Mouse (Mus musculus) G1E (cell line): ENCODE measurements at regions not wholly inside any gene's neighbourhood (a gene's known extent, or its start where the extent isn't known, plus 50 kb on each side); places are given as distances from the start of the nearest gene placed in this dataset.
"Not testable (repeated sequence)": the region's sequence is repeated elsewhere in the genome, so short reads cannot be mapped to it uniquely, and the experiment has no call there.

Experiments used
- CTCF ChIP-seq: IDR thresholded peaks from 2 replicates; pipeline ENCODE4 v1.5.1; 2012; ENCODE audit warnings: low read depth, low read length, inconsistent platforms, mixed read lengths
- GATA1 ChIP-seq: IDR thresholded peaks from 2 replicates; pipeline ENCODE4 v1.6.1; 2012; ENCODE audit warnings: borderline replicate concordance, low read length, inconsistent platforms, mixed read lengths
- GATA2 ChIP-seq: IDR thresholded peaks from 2 replicates; pipeline ENCODE4 v1.6.1; 2012; ENCODE audit warnings: low read depth, low read length, inconsistent platforms, borderline replicate concordance
- POLR2AphosphoS5 ChIP-seq: IDR thresholded peaks from 2 replicates; pipeline ENCODE4 v1.6.1; 2012; ENCODE audit warnings: low read depth, low read length, inconsistent platforms; ENCODE audit not compliant: insufficient replicate concordance
- TAL1 ChIP-seq: conservative IDR thresholded peaks from 2 replicates; pipeline ENCODE4 v1.6.1; 2012; ENCODE audit warnings: low read depth, low read length, inconsistent platforms, mixed read lengths

DNA sequence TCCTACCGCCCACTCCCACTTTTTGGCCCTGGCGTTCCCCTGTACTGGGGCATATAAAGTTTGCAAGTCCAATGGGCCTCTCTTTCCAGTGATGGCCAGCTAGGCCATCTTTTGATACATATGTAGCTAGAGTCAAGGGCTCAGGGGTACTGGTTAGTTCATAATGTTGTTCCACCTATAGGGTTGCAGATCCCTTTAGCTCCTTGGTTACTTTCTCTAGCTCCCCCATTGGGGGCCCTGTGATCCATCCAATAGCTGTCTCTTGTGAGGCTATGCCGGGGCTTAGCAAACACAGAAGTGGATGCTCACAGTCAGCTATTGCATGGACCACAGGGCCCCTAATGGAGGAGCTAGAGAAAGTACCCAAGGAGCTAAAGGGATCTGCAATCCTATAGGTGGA lies 191.9 kb upstream of the Palmd start:
- not testable (repeated sequence) for TF ChIP-seq CTCF, GATA2, GATA1, TAL1, POLR2AphosphoS5
